Comparison of ENCODE assay signal across 9 mouse cellular contexts in the genomic region with DNA sequence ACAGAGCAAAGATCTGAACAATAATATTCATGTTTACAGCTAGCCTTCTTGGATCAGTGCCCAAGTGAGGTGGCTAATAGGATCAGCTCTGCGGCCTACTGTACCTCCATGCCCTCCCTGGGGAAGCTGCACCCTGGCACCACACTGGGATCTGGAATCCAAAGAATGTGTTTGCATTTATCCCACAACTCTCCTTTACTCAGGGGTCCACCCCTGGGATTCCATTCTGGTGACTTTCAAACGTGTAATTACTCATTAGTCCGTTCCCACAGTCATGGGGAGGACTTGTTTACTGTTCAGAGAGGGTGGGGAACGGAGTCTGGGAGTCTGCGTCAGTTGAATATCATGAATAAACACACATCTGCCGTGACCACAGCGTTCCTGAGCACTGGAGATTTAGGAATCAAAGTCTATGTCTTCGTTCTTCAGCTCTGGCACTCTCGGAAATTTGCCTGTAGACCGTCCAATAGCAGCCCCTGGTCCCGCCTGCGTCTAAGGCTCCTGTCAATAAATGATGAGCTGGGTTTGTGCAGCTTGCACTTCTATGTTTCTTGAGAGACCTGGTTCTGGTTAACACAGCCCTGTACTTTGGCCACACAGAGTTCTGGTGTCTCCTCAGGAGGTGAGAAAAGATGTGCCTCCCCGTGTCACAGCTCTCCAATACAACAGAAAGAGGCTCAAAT.
DNase-seq lines count a peak whose midpoint lies in the region; ATAC-seq and TF ChIP-seq lines count a peak whose summit lies in the region.
"Had no signal": no experiment of that assay in that cellular context is flagged by ENCODE, and none has a peak within 500 bp of the region (broad histone marks: within the 10 kb centered on the region; RNA-seq: fewer than 3 reads in every experiment).

No protein-coding gene starts in this region.

- TF ChIP-seq CTCF in heart, postnatal 0 days (IDR thresholded peaks at IDR 0.05; ENCODE audit: low read depth): no peak
- TF ChIP-seq CTCF in left cerebral cortex, adult 2 months (IDR thresholded peaks at IDR 0.05): no peak

- peaks cover 11% of the 10 kb centered on the region; the same call in 1 of the 2 replicates for H3K4me1 ChIP-seq in heart, postnatal 0 days (ENCODE audit: control insufficient read depth, insufficient read depth)
- H3K4me1 ChIP-seq in forebrain, embryonic 16.5 days (replicated peaks; ENCODE audit: control insufficient read depth, insufficient read depth, low read length): peaks cover 14% of the 10 kb centered on the region

- H3K36me3 ChIP-seq in heart, postnatal 0 days (replicated peaks; ENCODE audit: control insufficient read depth, insufficient read depth, low read length): no peaks in the 10 kb centered on the region
- H3K36me3 ChIP-seq in forebrain, embryonic 16.5 days (ENCODE audit: control insufficient read depth, insufficient read depth): no peaks in the 10 kb centered on the region
- H3K36me3 ChIP-seq: G1E had no signal

- no peak overlapping the region for H3K27ac ChIP-seq in heart, postnatal 0 days (ENCODE audit: low read depth)
- H3K27ac ChIP-seq in forebrain, embryonic 16.5 days (ENCODE audit: low read length): no peak overlapping the region; the same call in 1 of the 2 replicates
- H3K27ac ChIP-seq in left cerebral cortex, adult 2 months: no peak overlapping the region

- ATAC-seq in heart, postnatal 0 days (ENCODE audit: insufficient read depth, low read depth): peak; percentile 55
- ATAC-seq in forebrain, embryonic 16.5 days: peak; percentile 58

- no peak overlapping the region for H3K9ac ChIP-seq in heart, postnatal 0 days (replicated peaks; ENCODE audit: low read depth, low read length)
- H3K9ac ChIP-seq in forebrain, embryonic 16.5 days (replicated peaks; ENCODE audit: low read depth, low read length): no peak overlapping the region

- no peak overlapping the region for H3K4me3 ChIP-seq in heart, postnatal 0 days (ENCODE audit: low read depth, low read length)
- no peak overlapping the region for H3K4me3 ChIP-seq in forebrain, embryonic 16.5 days (replicated peaks; ENCODE audit: low read length)
- H3K4me3 ChIP-seq in left cerebral cortex, adult 2 months: no peak overlapping the region

- WGBS in heart, postnatal 0 days: 29% methylated on average over 13 of the region's 13 CpGs
- 6% methylated on average over 13 of the region's 13 CpGs for WGBS in forebrain, embryonic 16.5 days

- no peaks in the 10 kb centered on the region for H3K9me3 ChIP-seq in heart, postnatal 0 days (replicated peaks; ENCODE audit: control insufficient read depth, low read length)
- H3K9me3 ChIP-seq in forebrain, embryonic 16.5 days (ENCODE audit: control insufficient read depth, low read length): no peaks in the 10 kb centered on the region

- H3K27me3 ChIP-seq in heart, postnatal 0 days (ENCODE audit: control insufficient read depth, insufficient read depth, low read length): no peaks in the 10 kb centered on the region
- H3K27me3 ChIP-seq in forebrain, embryonic 16.5 days (replicated peaks; ENCODE audit: control insufficient read depth, insufficient read depth, low read length): no peaks in the 10 kb centered on the region

- no peak overlapping the region for H3K4me2 ChIP-seq in heart, postnatal 0 days (ENCODE audit: low read depth, low read length)
- no peak overlapping the region for H3K4me2 ChIP-seq in forebrain, embryonic 16.5 days (ENCODE audit: low read length)

- DNase-seq in heart, postnatal 0 days (ENCODE audit: low spot score): peak; percentile 57
- DNase-seq in heart, postnatal 36 days: no peak
- peak; percentile 85 for DNase-seq in ES-CJ7 (ENCODE audit: low read depth, low spot score)
- peak; percentile 34 for DNase-seq in lung, postnatal 25 days (ENCODE audit: low spot score)
- no peak for DNase-seq in liver
- no peak for DNase-seq in left cerebral cortex, adult 2 months (ENCODE audit: extremely low spot score in 1 of 2, low spot score in 2 of 2)
- DNase-seq in thymus, postnatal 36 days: no peak

- intact Hi-C loops in heart, postnatal 36 days (cut with DNase I): no loop called here
- intact Hi-C loops in left cerebral cortex, adult 2 months (cut with DNase I): no loop called here

- no peak for TF ChIP-seq EP300 in heart, postnatal 0 days (IDR thresholded peaks at IDR 0.05; ENCODE audit: low read depth)

Comparison
In these comparisons a context has a peak if more than half of its experiments do, and no peak if none do; other contexts are left out.
1. DNase-seq: peak in heart, postnatal 0 days (single experiment), ES-CJ7 (single experiment) and lung, postnatal 25 days (single experiment); none in heart, postnatal 36 days (0 of 2), liver (single experiment), left cerebral cortex, adult 2 months (0 of 2) and thymus, postnatal 36 days (0 of 2).